Mouse (Mus musculus) neural tube, embryonic 10.5 days (tissue): Measurements from ENCODE around the gene Kif17.

ENCODE experiments used
- DNase-seq: peaks from one replicate; pipeline ENCODE4 v3.0.0-alpha.2; 2017; ENCODE audit warnings: low spot score; ENCODE audit errors: extremely low spot score

The Kif17 gene

DNA sequence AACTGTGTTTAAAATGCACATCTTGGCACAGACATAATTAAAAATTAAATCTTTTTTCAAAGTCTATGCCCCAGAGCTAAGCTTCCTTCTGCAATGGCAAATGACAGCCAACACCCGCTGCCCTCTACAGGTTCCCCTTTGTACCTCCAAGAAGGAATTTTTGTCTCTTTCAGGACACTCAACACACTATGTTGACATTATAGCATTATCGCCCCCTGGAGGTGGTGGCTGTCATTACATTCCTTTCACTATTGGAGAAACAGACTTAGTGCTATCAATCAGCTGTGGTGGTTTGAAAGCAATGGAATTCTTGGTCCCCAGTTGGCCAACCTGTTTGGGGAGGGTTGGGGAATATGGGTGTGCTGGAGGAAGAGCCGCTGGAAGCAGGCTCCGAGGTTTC, 89.7 kb downstream of the Kif17 start:
- DNase-seq = peak; percentile 32

DNA sequence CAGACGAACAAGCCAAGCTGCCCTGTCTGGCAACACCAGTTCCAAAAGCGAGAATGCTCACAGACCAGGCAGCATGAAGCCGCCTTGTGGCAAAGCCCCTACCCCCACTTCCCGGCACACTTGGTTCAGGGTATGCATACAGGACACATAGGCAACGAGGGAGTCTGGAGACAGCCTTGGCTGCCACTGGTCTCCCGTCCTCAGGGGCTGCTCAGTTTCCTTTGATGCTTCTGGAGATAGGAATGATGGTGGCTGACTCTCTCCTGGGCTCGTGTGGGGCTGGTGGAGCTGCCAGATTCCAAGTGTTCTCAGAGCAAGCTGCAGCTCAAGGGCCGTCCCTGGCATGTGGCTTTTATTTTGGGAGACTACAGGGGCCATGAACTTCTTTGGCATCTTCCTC, 91.2 kb downstream of the Kif17 start:
- no peak for DNase-seq

DNA sequence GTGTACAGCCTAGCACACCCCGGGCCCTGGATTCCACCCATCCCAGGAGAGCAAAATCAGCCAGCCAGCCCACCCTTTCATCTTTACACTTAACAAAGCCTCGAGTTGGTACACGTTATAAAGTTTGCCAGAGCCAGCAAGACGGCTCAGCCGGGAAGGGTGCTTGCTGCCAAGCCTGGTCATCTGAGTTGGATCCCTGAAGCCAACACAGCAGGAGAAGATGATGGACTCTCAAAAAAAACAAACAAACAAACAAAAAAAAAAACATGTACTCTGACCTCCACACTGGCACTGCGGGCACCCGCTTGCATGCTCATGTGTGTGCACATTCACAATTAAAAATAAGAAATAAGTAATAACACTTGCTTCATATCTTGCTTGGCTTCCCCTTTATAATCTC, 91.8 kb downstream of the Kif17 start:
- no peak for DNase-seq

DNA sequence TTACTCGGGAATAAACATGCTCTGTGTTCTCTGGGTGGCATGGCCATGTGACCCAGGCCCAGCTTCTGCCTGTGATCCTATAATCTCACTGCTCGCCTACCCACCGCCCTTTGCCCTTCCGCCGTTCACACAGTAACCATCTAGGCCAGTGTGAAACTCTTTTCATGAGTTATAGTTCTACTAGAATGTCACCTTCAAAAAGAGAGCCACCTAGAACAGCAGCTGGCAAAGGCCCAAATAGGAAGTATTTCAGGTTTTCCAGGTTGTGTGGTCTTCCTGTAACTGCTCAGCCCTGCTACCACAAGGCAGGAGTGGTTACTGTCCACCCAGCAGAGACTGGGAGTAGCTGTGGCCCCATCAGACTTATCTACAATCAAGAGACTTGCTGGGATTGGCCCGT, 92.5 kb downstream of the Kif17 start:
- no peak for DNase-seq

DNA sequence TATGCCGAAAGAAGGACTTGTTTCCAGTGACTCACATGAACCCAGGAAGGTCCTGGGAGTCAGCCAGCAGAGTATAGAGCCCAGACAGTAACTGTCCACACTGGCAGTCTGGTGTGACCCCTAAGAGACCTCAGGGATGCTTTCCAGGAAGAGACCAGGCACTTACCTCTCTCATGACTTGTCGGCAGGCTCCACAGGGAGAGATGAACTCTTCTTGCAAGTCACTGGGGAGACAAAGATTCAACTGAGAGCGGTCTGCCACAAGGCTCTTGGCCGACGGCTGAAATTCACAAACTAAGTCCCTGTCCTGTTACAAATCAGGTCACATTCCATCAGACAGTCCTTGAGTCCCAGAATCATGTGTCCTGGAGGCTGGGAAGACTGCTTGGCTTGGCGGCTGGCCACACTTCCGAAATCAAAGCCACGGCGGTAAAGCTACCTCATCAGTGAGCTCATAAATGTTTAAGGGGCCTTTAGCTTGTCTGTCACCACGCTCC, 93.2 kb downstream of the Kif17 start:
- DNase-seq = no peak

DNA sequence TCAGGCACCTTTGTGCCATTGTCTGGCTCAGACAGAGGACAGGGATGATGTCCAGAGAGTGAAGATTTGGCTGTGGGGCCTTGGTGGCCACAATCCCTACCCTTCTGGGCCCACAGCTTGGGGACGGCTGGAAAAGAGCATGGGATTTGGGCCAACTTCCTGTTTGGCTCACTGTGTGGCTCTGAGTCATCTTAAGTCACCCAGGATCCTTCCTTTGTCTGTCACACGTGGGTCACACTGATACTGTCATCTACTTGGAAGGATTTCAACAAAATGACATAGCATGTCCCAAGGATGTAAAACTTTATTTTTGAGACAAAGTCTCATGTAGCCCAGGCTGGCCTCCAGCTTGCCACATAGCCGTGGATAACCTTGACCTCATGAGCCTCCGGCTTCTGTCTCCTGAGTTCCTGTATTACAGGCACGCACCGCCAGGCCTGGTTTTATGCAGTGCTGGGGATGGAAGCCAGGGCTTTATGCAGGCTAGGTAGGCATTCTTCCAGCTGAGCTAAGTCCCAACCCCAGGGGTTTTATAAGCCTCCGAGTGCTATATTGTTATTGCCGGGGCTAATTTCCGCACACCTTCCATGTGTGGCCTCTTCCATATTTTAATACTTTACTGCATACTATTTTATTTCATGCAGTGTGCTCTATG, 94.8 kb downstream of the Kif17 start:
- DNase-seq = no peak

DNA sequence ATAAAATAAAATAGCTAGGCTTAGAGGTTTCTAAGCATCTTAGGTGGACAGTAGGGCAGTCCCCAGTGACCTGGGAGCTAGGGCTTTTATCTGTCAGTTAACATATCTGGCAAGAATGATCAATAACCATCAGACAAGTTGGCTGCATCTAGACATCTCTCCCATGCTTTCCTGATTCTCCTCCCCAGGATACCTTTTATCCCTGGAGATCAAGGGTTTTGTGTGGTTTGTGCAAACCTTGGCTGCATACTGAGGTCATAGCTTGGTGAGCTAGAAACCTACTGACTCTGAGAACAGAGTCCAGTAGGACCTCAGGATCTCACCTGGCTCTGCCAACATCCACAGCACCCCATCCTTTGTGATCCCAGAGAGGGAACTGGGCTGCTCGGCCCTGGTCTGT, 97.0 kb downstream of the Kif17 start:
- no peak for DNase-seq

DNA sequence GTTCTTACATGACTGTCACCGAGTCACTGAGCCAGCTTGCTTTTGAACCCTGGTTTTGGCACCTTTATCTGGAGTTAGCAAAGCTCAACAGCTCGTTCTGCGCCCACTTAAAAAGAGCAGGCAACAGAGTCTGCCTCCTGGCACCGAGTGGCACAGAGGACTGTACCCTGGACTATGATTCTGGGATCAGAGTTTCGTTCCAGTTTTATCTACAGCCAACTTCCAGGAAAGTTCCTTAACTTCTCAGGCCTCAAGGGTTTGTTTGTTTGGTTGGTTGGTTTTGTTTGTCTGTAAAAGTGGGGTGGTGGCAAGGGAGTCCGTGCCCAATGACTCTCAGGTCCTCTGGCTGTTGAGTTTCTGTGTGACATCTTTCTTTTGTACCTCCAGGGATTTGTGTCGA, 98.5 kb downstream of the Kif17 start:
- DNase-seq = no peak
